Mouse (Mus musculus) gastrocnemius, adult 8-10 months (tissue): ENCODE results near the gene Mpzl1. TPM values are rescaled to one million over a fixed set of nuclear protein-coding genes. Genes with fewer than 3 reads are reported as not detected.

Experiments
- DNase-seq, 2 experiments: peaks; one replicate each; pipeline ENCODE4 v3.0.0; 2022; ENCODE audit warnings: low spot score in 2 of 2
- total RNA-seq, 4 experiments: library from RNA; stranded (reverse); gene quantifications; 2 replicates each; pipeline ENCODE4 v1.2.4; 2022

Mpzl1 gene
- total RNA-seq, 4 experiments from 2014 or later: 5.1 to 6.1 (median 6.0) TPM

DNA sequence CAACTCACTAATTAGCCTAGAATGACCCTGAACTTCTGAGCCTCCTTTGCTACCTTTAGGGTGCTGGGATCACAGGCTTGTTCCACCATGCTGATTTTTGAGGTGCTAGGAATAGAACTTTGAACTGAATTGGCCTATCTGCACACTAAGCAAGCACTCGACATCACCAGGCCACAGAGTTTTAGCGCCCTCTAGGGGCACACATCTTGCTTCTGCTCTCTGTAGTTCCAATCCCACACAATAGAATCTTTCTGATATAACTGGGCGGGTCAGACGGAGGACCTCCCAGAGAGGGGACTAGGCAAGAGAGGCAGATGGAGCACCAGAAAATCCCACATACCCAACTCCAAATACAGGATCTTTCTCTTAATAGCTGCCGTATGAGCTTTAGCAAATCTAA lies 24.3 kb upstream of the Mpzl1 start:
- peak in 1 of 2 experiments; percentile 60 for DNase-seq

DNA sequence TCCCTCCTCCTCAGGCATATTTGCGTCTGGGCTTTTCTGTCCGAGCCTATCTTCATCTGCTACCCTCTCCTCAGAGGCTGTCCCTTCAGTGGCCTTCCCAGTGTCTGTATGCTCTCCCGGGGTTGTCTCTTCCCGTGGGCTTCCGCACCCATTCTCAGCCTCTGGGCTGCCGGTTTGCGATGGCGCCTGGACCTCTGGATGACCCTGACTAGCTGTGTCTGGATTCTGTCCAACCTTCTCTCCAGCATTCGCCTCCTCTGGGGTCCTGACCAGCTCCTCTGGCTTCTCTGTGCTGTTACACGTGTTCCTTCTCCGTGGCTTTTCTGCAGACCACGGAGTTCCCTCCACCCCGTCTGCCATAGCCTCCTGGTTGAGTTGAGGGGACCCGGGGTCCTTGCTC lies 21.1 kb upstream of the Mpzl1 start:
- DNase-seq: no peak

DNA sequence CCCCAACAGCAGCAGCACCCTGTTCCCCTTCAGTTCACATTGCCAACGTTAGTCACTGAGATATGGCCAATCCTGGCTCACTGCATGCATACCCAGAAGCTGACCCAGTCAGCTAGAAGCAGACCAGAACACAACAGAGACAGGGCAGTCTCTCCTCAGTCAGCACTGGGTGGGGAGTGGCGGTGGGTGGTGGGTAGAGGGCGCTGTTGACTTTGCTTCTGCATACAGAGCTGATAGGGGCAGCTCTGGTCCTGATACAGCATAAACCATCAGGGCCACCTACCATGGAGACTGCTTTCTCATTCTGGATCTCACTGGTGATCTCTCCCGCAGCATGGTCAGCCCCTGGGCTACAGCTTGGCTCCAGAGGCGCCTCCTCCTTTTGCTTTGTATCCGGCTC lies 20.7 kb upstream of the Mpzl1 start:
- peak in 1 of 2 experiments; percentile 41 for DNase-seq

DNA sequence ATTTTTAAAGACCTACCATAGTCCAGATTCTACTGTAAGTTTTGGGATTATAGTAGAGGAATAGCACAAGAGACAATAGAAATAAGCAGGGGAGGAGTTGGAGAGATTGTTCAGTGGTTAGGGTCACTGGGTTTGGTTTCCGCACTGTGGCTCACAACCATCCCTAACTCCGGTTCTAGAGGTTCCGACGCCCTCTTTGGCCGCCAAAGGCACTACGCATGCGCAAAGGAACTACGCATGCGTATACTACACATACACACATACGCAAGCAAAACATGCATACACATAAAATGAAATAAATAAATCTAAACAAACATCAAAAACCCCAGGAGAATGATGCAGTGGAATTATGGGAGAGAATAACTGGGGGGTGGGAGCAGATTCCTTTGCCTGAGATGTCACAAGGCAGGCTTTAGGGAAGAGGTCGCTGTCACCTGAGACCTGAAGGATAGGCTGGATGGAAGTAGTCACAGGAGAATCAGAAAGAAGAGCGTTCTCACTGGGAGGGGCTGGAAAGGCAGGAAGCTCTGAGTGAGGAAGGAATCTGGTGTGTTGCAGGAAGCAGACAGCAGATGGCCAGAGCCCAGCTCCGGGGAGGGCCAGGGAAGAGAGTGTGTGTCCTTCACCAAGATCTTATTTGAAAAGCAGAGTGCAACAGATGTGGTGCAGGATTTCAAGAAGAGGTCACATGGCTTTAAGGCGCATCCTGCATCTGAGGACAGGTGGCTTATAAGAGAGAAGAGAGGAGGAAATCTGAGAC lies 19.0 kb upstream of the Mpzl1 start:
- no peak for DNase-seq

DNA sequence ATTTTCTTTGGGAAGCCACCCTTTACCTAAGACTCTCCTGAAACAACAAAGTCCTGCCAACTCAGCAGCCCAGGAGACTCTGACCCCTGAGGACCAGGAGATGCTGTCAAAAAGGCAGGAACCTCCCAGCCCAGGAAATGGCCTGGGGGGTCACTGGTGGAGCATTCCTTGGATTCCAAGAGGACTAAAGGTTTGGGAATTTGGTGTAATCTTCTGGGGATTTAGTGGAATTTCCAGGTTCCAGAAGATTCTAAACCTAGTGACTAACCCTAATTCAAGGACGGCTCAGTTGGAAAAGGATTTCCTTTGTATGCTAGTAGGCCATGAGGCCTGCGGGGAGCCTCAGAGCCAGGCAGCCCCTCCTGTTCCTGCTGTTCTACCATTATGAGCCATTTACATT lies 18.2 kb upstream of the Mpzl1 start:
- no peak for DNase-seq

DNA sequence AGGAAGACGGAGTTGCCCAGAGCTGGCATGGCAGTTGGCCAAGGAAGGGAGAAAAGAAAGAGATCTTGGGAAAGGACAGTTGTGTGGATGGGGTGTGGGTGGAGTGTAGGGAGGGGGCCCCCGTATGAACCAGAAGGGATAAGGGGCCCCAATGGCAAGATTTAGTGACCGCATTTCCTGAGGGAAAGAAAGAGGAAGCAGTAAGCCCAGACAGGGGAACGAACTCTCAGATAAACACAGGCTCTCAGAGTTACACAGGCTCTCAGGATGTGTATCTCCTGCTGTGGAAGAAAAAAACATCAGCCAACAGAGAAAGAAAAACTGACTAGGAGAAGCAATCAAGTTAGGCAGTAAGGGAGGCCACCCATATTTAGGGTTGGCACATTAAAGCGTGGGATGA lies 16.8 kb upstream of the Mpzl1 start:
- no peak for DNase-seq

DNA sequence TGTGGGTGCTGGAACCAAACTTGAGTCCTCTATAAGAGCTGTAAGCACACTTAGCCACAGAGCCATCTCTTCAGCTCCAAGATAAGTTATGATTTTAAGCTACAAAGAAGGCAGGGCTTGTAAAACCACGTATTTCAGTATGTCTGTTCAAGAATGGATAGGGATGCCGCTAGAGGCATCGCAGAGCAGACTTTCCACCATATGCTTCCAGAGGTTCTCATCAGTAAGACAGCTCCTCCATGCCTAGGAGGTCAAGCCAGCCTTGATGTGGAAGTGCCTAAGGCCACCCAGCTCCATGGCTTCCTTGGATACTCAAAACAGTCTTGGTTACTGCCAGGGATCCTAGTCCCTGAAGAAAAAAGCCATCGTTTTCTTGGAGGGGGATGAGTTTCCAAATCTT lies 10.8 kb upstream of the Mpzl1 start:
- no peak for DNase-seq

DNA sequence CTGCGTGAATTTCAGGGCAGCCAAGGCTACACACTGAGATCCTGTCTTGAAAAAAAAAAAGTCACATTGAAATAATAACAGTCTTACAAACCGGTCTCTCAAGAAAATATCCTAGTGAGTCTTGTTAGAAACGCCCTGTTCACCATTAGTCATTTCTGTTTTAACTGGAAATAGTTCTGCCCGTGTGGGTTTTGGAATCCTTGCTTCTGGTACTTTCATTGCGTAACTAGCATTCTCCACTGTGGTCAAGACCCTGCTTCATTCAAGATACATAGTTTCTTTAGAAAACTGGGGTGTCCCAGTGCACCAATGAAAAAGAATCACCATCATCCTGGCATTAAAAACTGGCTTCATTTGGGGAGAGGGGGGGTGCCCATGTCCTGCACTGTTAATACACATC lies 9.4 kb upstream of the Mpzl1 start:
- DNase-seq: no peak

DNA sequence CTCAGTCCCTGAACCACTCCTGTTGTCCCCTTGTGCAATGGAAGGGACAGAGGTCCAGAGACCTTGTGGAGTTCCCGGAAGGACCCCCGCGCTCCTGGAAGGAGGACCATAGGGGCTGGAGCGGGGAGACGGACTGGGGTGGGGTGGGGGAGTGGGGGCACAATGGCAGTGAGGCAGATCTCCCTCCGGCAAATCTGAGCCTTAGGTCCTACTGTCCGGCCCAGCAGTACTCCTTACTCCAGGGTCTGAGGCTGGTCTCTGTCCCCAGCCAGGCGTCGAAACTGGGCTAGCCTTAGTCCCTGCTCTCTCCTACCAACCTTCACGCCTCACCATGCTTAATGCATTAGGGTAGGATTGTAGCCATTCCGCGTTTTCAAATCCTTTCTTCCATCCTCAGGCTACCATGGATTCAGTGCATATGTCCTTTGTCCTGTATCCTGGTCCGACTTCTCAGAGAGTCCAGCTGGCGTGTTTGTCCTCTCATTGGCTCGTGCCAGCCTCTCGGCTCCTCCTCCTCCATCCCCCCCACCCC lies 8.5 kb upstream of the Mpzl1 start:
- DNase-seq: no peak

DNA sequence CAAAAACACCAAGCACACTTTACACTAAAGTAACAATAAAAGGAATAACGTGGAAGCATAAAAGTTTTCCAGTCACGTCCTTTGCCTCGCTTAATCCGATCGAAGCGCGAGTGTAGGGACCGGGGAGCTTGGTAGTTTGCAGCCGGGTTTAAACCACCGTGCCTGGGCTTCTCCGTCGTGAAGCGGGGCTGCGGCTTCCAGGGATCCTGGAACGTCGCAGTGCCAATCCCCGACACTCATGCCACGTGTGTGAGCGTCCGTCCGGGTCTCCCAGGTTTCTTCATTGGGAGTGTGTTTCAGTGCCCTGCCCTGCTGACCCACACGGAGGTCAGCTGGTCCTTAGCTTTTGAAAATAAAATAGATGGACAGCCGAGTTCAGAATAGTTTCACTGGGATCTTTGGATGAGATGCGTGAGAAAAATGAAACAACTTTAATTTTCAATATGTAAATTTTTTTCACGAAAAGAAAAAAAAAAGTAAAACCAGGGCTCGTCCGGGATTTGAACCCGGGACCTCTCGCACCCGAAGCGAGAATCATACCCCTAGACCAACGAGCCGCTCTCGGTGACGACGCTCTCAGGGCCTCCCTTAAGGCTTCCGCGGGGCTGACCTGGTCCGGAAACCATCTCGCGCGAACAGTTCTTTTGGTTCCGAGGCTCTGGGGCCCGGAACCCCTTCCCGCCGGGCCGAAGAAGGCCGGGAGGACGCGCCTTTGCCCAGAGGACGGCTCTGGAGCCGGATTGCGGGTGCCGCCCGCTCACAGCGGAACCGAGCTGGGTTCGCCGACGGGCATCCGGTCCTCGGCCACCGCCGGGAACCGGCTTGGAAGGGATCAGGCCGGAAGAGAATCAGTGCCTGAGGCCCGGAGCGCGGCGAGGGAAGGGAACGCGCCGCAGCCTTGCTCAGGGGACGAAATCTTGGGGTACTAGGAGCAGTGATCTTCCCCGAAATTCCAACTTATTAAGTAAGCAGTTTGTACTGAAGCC lies 7.7 kb upstream of the Mpzl1 start:
- DNase-seq: peak; percentile 77 to 83

DNA sequence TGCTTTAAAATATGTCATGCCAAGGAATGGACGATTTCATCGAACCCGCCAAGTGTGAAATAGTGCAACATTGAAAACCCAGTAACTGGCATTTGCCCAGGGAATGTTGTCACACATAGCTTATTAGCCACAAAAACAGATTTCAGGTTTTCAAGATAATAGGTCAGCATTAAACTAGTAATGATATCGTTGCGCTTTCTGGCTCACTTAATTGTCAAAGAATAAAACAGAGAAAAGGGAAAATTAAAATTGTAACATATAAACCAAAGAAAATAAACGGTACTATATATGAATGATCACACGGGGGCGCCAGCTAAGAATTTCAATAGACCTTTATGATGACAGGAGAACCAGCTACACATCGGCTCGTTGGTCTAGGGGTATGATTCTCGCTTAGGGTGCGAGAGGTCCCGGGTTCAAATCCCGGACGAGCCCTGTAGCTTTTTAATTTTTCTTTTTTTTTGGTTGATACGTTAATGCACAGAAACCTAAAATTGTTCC lies 7.0 kb upstream of the Mpzl1 start:
- DNase-seq: peak; percentile 43 to 61

DNA sequence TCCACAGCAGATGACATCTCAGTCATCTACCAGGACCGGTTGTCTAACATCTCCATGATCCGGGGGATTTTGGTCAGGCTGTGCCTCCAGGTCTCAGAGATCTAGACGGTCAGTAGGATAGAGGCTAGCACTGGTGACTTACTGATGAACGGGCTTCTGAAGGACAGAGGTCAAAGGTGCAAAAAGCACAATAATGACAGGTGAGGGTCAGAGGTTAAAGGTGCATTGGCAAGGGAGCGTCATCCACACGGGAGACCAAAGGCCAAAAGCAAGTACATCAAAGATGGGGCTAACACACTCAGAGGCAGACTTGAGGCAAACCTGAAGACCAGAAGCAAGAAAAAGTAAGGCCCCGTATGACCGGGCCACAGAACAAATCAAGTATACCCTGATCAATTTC lies 2.0 kb upstream of the Mpzl1 start:
- DNase-seq: no peak

DNA sequence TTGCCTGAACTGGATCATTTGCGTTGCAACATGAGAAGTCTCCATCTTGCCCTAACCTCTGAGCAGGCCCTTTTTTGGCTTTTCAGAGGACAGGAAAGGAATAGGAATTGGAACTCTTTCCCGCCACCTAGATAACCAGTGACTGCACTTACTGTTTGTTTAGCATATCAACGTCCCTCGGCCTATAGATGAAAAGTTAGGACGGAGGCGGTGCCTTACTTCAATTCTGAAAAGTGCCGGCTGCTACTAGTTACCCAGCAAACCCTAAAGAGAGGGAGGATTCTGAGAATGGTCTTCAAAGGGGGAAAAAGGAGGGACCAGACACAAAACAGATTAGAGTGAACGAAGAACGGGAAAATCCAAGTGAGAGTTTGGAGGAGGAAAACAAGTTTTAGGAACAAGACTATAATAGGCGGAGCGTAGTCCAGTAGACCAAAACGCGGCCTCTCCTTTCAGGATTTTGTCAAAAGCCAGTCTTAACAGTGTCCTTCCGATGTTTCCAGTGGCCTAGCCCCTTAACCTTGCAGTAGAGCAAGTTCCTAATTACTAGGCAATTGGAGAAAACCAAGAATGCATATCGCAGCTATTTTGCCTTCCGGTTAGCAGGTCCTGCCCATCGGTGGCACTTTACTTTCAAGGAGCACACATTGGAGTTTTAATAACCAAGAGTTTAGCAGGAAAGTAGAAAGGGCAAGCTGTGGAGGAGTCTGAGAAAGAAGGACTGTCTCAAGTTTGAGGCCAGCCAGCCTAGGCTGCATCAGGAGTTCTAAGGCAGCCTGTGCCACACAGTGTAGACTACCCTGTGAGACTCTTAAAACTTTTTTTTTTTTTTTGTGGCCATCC lies 938 bp upstream of the Mpzl1 start:
- no peak for DNase-seq

DNA sequence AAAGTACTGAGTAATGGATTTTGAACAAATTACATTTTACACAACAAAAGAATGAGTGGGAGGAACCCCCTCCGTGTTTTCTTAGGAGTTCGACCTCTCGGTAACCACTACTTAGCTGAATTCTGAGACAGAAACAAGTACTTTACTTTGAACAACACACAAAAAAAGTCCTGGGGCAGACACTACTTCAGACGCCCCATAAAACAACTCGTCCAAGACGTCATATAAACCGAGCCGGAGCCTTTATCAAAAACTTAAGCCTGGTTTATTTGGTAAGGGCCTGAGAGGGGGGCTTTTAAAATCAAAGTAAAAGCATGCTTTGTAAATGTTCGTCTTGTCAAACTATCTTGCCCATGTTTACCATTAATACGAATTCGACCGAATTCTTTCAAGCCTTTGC lies 993 bp downstream of the Mpzl1 start:
- DNase-seq: no peak

DNA sequence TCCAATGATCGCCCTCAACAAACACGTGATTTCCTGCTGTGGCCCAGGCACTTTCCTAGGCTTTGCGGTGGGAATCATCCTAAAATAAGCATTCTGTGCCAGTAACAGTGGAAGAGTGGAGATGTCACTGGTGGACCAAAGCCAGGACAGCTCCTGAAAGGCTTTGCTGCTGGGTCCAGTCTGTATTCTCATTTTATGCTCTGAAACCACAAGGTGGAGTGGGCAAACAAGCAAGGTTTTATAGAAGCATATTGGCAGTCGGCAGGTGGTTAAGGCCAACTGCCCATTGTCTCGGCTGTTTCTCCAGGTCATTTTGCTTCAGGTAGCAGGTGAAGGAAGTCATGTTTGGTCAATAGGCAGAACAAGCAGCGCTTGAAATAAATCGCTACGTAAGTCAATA lies 3.2 kb downstream of the Mpzl1 start:
- DNase-seq: no peak

DNA sequence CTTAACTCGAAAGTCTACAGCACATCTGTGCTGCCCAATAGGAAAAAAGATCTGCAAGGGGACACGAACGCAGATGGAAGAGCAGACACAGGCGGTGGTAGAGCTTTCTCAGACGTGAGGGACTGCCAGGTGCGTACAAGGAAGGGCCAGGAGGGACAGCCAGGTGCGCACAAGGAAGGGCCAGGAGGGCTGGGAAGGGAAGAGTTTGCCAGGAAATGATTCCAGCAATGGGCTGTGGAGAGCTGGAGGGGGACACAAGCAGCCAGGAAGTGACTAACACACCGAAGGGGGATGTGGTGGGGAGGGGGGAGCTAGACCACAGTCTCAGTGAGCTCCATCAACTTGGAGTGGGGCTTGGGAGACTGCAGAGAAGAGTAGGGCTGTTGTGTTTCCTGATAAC lies 4.4 kb downstream of the Mpzl1 start:
- DNase-seq: no peak

DNA sequence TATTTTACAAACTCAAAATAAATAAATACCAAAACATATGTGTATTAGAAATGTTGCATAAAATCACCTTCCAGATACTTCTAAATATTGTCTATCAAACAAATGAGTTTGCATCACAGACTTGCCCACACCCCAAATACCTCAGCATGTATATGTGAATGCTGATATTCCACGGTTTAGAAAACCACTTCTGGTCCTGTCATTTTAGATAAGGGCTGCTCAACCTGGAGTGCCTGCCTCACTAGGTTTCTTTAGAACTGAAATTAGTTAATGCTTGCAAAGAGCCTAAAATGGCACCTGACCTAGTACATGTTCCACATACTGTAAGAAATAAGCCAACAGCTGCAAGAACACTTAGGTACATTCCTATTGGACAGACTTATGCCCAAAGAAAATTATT lies 5.7 kb downstream of the Mpzl1 start:
- DNase-seq: no peak

DNA sequence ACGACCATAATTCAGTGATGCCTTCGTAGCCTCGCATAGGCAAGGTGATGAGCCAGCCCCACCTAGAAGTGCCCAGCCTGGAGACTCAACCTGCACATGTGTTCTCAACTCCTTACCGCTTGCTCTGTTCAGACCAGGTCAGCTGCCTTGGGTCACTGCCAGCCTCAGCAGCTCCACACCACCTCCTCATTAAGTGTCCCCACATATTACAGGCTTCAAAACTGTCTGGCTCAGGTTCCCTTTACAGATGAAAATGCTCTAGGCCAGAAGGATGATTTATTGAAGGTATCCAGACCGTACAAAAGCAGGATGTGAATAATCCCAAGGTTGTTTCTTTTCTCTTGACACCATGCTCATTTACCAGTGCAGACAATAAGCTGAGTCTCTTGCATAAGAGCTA lies 8.4 kb downstream of the Mpzl1 start:
- DNase-seq: no peak

DNA sequence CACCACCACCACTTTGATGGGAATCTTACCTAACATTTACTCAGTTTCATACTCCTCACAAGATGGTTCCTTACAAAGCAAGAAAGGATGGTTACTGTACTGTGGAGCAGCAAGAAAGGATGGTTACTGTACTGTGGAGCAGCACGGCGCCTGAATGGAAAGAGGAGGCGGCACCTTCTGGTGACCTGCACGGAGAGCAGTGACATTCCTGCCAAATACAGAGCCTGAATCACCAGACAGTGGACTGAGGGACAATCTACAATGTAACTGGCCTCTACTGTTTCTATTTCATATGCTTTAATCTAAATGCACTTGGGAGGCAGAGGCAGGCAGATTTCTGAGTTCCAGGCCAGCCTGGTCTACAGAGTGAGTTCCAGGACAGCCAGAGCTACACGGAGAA lies 9.3 kb downstream of the Mpzl1 start:
- no peak for DNase-seq

DNA sequence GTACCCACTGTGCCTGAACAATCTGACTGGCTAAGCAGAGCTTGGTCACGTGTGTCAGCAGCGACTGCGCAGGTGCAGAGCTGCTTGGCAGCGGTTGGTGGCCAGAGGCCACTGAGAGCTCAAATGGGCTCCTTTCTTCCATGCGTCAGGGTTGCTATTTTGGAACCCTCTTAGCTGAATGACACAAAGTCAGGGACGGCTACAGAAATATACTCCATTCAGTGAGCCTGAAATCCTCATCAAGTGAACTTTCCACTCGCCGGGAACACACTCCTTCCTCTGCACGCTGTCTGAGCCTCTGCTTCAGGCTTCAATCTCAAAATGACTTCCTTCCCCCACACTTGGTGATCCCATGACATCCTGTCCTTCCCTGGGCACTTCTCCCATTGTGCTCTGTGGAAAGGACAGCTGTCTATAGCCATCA lies 16.1 kb downstream of the Mpzl1 start:
- peak; percentile 59 to 80 for DNase-seq
